Mouse (Mus musculus) liver, adult 2 months (tissue): ENCODE measurements around the gene Itprip.

ENCODE experiments used
- CTCF ChIP-seq: fragments of 200-500 bp; IDR thresholded peaks from 2 replicates; pipeline ENCODE4 v1.5.1; 2011; ENCODE audit warnings: low read depth, low read length, control low read depth
- POLR2A ChIP-seq: fragments of 200-500 bp; IDR thresholded peaks from 2 replicates; pipeline ENCODE4 v1.6.1; 2011; ENCODE audit warnings: low read length, control low read depth; ENCODE audit not compliant: insufficient read depth; ENCODE audit errors: extremely low read depth

GRCm38 (mm10) chr19:47919966-47920375 lies 872 bp upstream of the Itprip start:
- TF ChIP-seq CTCF (no peak), POLR2A (no peak)
